Mouse (Mus musculus) forebrain, embryonic 15.5 days (tissue): ENCODE data around the gene Nlrc5. TPM values are rescaled to one million over a fixed set of nuclear protein-coding genes. Genes with fewer than 3 reads are reported as not detected.
"Not testable (repeated sequence)": the region's sequence is repeated elsewhere in the genome, so short reads cannot be mapped to it uniquely, and the experiment has no call there.

ENCODE experiments used
- ATAC-seq: fragments of 200-750 bp; cut with Nextera tagmentation; replicated peaks from 2 replicates; pipeline ENCODE4 v1.8.0; 2017; ENCODE audit warnings: mild to moderate bottlenecking, moderate TSS enrichment, moderate library complexity
- H3K27ac ChIP-seq: fragments of 300-500 bp; sonication (generic); replicated peaks from 2 replicates; pipeline ENCODE4 v1.5.1; 2015; ENCODE audit warnings: mild to moderate bottlenecking, inconsistent platforms
- H3K27me3 ChIP-seq: fragments of 300-500 bp; sonication (generic); 2 replicates; pipeline ENCODE4 v1.6.1; 2015; ENCODE audit warnings: inconsistent platforms
- H3K36me3 ChIP-seq: fragments of 300-500 bp; sonication (generic); 2 replicates; pipeline ENCODE4 v1.6.1; 2015; ENCODE audit warnings: mild to moderate bottlenecking, inconsistent platforms
- H3K4me1 ChIP-seq: fragments of 300-500 bp; sonication (generic); 2 replicates; pipeline ENCODE4 v1.6.1; 2015; ENCODE audit warnings: inconsistent platforms
- H3K4me2 ChIP-seq: fragments of 300-500 bp; sonication (generic); replicated peaks from 2 replicates; pipeline ENCODE4 v1.6.1; 2015; ENCODE audit warnings: mild to moderate bottlenecking, inconsistent platforms
- H3K4me3 ChIP-seq: fragments of 300-500 bp; sonication (generic); 2 replicates; pipeline ENCODE4 v1.5.1; 2015; ENCODE audit warnings: mild to moderate bottlenecking, inconsistent platforms
- H3K9ac ChIP-seq: fragments of 300-500 bp; sonication (generic); replicated peaks from 2 replicates; pipeline ENCODE4 v1.6.1; 2015; ENCODE audit warnings: mild to moderate bottlenecking, inconsistent platforms
- H3K9me3 ChIP-seq: fragments of 300-500 bp; sonication (generic); 2 replicates; pipeline ENCODE4 v1.6.1; 2016; ENCODE audit warnings: inconsistent platforms
- WGBS: fragments of 180-500 bp; shearing (Covaris S2); methylation state at CpG from one replicate; pipeline ENCODE4 v1.1.7; 2015; ENCODE audit warnings: mixed read lengths; 5-methylcytosine and 5-hydroxymethylcytosine counted together
- polyA plus RNA-seq: library from polyadenylated mRNA; unstranded; fragments of >200 nt; fragmentation: Nextera tagmentation; extraction: Ambion mirVana; gene quantifications from 2 replicates; pipeline ENCODE4 v1.2.1, GENCODE M21; 2015

The Nlrc5 gene
- polyA plus RNA-seq, 1 experiment from 2014 or later: 0.22 TPM

DNA sequence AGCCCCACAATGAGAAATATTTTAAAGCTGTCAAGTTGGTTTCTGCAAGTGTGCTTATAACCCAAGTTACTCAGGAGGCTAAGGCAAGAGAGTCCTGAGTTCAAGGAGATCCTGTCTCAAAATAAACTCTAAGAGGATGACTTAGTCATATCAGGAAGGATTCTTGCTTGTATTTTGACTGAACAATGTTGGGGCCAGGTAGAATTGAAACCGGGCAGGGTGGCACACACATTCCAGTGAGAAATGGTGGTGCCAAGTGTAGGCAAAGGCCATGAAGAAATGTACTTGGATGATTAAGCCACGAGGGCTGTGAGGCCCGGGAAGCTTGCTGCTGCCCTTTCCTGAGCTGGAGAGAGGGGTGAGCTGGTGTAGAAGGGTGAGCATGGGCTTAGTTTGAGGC is 13.0 kb downstream of the Nlrc5 start:
- Histone ChIP-seq H3K4me1 (no peaks in the 10 kb centered on the region), H3K4me3 (no peak overlapping the region), H3K27me3 (no peaks in the 10 kb centered on the region), H3K9me3 (no peaks in the 10 kb centered on the region), H3K9ac (no peak overlapping the region), H3K4me2 (no peak overlapping the region), H3K27ac (no peak overlapping the region), H3K36me3 (no peaks in the 10 kb centered on the region)
- WGBS: 87% methylated on average over 3 of the region's 3 CpGs
- no peak for ATAC-seq

DNA sequence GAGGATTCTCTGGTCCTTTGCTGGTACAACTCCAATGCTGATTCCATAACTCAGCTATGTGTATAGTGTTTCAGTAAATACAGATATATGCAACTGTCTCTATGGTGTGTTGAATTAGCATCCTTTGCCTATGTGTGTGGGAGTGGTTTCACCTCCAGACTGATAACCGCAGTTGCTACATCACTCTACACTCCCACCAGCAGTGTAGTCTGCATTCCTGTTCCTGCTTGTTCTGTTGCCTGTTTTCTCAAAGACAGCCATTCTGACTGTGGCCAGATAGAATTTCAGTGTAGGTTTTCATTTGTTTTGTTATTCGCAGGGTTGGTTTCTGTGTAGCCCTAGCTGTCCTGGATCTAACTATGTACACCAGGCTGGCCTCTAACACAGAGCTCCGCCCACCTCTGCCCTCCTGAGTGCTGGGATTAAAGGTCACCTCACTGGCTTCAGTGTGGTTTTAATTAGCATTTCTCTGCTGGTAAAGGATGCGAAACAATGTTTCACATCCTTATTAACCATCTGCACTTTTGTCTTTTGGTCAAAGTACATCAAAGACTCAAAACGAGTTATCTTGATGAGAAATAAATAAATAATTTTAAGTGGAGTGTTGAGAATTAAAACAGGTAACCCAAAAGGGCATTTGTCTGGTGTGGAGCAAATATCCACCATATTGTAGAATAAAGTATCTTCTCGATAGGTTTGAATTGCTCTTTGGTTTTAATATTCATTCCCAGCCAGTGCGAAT is 13.6 kb downstream of the Nlrc5 start:
- 81% methylated on average over 7 of the region's 7 CpGs for WGBS
- Histone ChIP-seq H3K9ac (no peak overlapping the region), H3K36me3 (no peaks in the 10 kb centered on the region), H3K27ac (no peak overlapping the region), H3K4me3 (no peak overlapping the region), H3K27me3 (no peaks in the 10 kb centered on the region), H3K4me2 (no peak overlapping the region), H3K9me3 (no peaks in the 10 kb centered on the region), H3K4me1 (no peaks in the 10 kb centered on the region)
- ATAC-seq: no peak

DNA sequence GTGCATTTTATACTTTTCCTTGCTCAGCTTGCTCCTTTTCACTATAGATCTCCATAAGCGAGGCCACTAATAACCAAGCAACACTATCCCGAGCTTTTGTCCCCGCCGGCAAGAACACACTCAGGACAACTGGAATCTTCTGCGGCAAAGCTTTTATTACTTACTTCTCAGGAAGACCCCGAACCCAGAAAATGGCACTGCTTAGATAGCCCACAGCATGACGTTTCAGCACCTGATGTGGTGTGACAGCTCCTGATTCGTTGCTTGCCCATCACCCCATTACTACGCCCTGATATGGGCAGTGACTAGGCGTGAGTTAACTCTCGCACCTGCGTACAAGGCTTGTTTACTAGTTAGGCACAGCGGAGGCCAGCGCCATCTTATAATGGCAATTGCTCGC is 18.8 kb downstream of the Nlrc5 start:
- H3K27ac ChIP-seq, ATAC-seq, H3K27me3 ChIP-seq, H3K36me3 ChIP-seq, H3K4me1 ChIP-seq, H3K4me3 ChIP-seq, H3K4me2 ChIP-seq, H3K9me3 ChIP-seq, H3K9ac ChIP-seq: not testable (repeated sequence)
- WGBS: 94% methylated on average over 15 of the region's 15 CpGs

DNA sequence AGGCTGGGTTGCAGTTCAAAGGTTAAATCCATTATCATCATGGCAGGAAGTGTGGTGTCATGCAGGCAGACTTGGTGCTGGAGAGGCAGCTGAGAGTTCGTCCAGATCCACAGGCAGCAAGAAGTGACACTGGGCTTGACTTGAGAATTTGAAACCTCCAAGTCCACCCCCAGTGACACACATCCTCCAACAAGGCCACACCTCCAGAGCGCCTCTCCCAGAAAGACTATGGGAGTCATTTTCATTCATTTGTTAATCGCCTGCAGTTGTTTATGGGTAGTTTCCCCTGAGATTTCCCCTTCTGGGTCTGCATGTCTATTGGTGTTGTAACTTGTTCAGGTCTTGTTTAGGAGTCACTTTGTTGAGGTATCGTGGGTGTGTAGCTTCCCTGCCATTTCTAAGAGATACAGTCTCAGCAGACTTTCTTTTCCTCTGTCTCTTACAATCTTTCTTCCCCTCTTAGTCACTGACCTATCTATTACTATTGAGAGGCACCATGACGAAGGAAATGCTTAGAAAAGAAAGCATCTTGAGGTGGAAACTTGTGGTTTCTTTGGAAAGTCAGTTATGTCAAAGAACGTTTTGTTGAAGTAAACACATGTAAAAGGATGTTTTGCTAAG is 19.8 kb downstream of the Nlrc5 start:
- Histone ChIP-seq H3K27ac (no peak overlapping the region), H3K9ac (no peak overlapping the region), H3K27me3 (no peaks in the 10 kb centered on the region), H3K9me3 (no peaks in the 10 kb centered on the region), H3K4me1 (no peaks in the 10 kb centered on the region), H3K4me2 (no peak overlapping the region), H3K4me3 (no peak overlapping the region), H3K36me3 (no peaks in the 10 kb centered on the region)
- no peak for ATAC-seq
- WGBS: 86% methylated on average over 6 of the region's 6 CpGs

DNA sequence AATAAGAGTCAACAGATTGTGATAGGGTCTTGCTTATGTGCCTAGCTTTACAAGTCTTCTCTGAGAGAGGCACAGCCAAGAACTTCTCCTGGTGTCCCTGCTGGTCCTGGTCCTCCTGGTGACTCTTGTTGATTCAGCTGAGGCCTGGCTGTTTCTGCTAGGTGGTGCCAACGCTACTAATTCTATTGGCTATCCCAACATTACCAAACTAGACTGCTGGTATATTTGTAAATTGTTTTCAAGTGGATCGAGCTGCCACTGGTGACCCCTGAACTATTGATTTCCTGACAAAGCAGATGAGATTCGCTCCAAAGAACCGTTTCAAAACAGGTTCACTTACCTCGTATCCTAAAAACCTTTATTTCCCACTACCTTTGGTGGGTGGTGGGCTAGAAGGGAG is 20.7 kb downstream of the Nlrc5 start:
- H3K36me3 ChIP-seq: no peaks in the 10 kb centered on the region
- ATAC-seq: no peak
- H3K4me3 ChIP-seq: no peak overlapping the region
- H3K4me2 ChIP-seq: no peak overlapping the region
- H3K27ac ChIP-seq: no peak overlapping the region
- no peaks in the 10 kb centered on the region for H3K9me3 ChIP-seq
- H3K4me1 ChIP-seq: no peaks in the 10 kb centered on the region
- H3K27me3 ChIP-seq: no peaks in the 10 kb centered on the region
- no peak overlapping the region for H3K9ac ChIP-seq
- WGBS: 88% methylated on average over 5 of the region's 5 CpGs

DNA sequence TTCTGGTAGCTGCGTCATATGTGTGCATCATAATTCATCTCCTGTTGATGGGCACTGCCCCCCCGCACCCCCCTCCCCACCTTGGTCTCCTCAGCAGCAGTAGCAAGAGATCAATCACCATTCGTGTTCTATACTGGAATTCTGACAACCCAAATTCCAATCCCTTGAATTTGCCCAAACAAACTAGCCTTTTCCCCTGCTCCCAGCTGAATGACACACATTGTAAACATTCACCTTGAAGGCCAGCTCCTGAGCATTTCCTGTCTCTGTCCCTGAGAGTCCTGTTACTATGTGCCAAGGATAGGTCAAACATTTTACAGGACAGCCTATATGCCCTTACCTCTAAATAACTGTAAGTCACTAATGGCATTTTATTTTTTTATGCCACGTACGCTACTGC is 21.9 kb downstream of the Nlrc5 start:
- no peak for ATAC-seq
- WGBS: 89% methylated on average over 5 of the region's 5 CpGs
- H3K9me3 ChIP-seq: no peaks in the 10 kb centered on the region
- H3K4me3 ChIP-seq: no peak overlapping the region
- no peak overlapping the region for H3K4me2 ChIP-seq
- no peaks in the 10 kb centered on the region for H3K36me3 ChIP-seq
- no peaks in the 10 kb centered on the region for H3K27me3 ChIP-seq
- no peak overlapping the region for H3K27ac ChIP-seq
- H3K4me1 ChIP-seq: no peaks in the 10 kb centered on the region
- H3K9ac ChIP-seq: no peak overlapping the region

DNA sequence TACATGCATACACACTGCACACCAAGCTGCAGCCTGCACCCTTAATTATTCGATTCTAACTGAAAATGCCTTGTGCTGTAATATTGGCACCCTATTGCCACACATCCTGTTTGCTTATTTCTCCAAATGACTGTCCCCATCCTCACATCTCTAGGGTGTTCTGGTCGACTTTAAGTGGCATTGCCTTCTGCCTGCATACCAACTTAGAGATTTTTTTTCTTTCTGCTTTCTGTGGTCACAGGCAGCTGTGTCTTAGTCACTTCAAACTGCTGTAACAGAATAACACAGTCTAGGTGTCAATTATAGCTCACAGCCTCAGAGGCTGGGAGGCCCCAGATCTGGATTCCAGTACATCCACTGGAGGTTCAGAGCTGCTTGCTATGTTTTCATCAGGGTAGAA is 24.4 kb downstream of the Nlrc5 start:
- Histone ChIP-seq H3K27me3 (no peaks in the 10 kb centered on the region), H3K27ac (no peak overlapping the region), H3K9me3 (no peaks in the 10 kb centered on the region), H3K4me1 (no peaks in the 10 kb centered on the region), H3K36me3 (no peaks in the 10 kb centered on the region), H3K4me2 (no peak overlapping the region), H3K9ac (no peak overlapping the region), H3K4me3 (no peak overlapping the region)
- no peak for ATAC-seq
- 77% methylated on average over 2 of the region's 2 CpGs for WGBS

DNA sequence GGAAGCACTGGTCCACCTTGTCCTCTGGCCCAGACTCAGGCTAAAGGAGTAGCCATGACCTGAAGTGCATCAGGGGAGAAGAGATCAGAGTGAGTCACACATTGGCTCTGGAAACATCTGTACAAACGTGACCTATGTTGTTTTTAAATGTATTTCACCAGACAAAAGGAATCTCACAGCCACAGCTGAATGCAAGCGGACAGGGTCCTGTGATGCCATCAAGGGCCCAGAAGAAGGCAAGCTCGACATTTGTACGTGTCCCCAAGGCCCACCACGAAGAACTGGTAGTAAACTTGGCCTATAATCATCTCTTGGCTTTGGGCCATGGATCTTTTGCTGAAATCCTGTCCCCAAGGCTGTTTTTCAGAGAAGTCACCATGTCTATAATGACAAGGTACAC is 35.5 kb downstream of the Nlrc5 start:
- WGBS: 77% methylated on average over 5 of the region's 5 CpGs
- Histone ChIP-seq H3K4me3 (no peak overlapping the region), H3K27ac (no peak overlapping the region), H3K9me3 (no peaks in the 10 kb centered on the region), H3K36me3 (no peaks in the 10 kb centered on the region), H3K4me2 (no peak overlapping the region), H3K27me3 (no peaks in the 10 kb centered on the region), H3K4me1 (no peaks in the 10 kb centered on the region), H3K9ac (no peak overlapping the region)
- ATAC-seq: no peak

DNA sequence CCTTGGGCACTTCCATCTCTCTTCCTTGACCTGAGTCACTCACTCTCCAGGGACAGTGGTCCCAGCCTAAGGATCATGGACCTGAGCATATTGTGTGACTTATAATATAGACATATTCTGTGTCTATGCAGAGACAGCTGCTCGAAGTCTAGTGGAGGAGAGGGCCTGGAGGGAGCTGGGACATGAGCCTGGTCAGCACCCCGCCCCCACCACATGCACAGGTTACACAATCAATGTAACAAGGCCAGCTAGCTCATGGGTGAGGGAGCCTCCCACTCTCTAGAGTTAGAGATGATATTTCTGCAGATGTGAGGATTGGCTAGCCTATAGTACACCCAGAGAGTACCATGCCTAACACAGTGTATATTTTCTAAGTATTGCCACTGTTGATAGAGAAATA is 36.6 kb downstream of the Nlrc5 start:
- ATAC-seq: no peak
- Histone ChIP-seq H3K36me3 (no peaks in the 10 kb centered on the region), H3K4me3 (no peak overlapping the region), H3K27ac (no peak overlapping the region), H3K9me3 (no peaks in the 10 kb centered on the region), H3K27me3 (no peaks in the 10 kb centered on the region), H3K9ac (no peak overlapping the region), H3K4me1 (no peaks in the 10 kb centered on the region), H3K4me2 (no peak overlapping the region)
- 67% methylated on average over 2 of the region's 2 CpGs for WGBS

DNA sequence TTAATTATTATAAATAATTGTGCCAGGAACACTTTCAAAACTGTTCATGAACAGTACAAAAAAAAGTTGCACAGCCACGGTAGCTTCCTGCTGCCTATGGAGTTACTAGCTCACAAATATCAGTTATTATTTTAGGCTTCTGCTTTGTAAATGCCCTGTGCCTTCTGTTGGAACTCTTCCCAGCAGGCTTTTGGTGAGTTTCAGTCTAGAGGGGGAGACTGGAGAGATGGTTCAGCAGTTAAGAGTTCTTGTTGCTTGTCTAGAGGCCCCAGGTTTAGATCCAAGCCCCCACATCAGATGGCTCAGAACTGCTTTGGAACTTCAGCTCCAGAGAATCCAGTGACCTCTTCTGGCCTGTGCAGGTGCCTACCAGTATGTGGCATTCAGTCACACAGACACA is 37.1 kb downstream of the Nlrc5 start:
- Histone ChIP-seq H3K9me3 (no peaks in the 10 kb centered on the region), H3K27ac (no peak overlapping the region), H3K9ac (no peak overlapping the region), H3K4me1 (no peaks in the 10 kb centered on the region), H3K4me2 (no peak overlapping the region), H3K4me3 (no peak overlapping the region), H3K27me3 (no peaks in the 10 kb centered on the region), H3K36me3 (no peaks in the 10 kb centered on the region)
- ATAC-seq: no peak
- 89% methylated on average over 1 of the region's 1 CpGs for WGBS

DNA sequence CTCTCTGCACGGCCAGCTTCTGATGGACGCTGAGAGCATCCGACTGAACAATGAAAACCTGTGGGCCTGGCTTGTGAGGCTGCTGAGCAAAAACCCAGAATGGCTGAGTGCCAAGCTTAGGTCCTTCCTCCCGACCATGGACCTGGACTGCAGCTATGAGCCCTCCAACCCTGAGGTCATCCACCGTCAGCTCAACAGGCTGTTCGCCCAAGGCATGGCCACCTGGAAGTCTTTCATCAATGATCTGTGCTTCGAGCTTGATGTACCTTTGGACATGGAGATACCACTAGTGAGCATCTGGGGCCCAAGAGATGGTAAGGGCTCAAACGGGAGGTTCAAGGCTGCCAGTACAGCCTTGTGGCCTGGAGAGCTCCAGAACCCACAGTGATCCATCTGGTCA is 38.6 kb downstream of the Nlrc5 start:
- no peak overlapping the region for H3K4me3 ChIP-seq
- no peaks in the 10 kb centered on the region for H3K36me3 ChIP-seq
- 86% methylated on average over 8 of the region's 8 CpGs for WGBS
- no peak overlapping the region for H3K4me2 ChIP-seq
- no peak overlapping the region for H3K27ac ChIP-seq
- no peaks in the 10 kb centered on the region for H3K9me3 ChIP-seq
- H3K27me3 ChIP-seq: no peaks in the 10 kb centered on the region
- ATAC-seq: no peak
- no peak overlapping the region for H3K9ac ChIP-seq
- H3K4me1 ChIP-seq: no peaks in the 10 kb centered on the region

DNA sequence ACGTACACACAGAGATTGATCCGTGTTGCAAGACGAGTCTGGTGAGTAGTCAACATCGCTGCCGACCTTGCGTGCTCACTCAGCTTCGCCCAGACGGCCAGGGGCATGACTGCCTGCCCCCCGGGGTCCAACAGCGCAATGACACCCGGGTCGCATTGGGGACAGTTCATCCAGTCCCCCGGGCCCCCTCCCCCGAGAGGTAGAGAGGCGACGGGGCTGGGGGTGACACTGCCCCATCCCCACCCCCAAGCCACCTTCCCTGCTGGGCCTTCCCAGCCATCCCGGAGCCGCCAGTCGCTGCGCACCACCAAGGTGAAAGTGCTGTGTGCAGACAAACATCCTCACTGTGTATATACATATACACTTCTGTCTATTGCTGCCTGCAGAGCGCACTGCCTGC is 39.3 kb downstream of the Nlrc5 start:
- Histone ChIP-seq H3K4me2 (no peak overlapping the region), H3K9me3 (no peaks in the 10 kb centered on the region), H3K27me3 (no peaks in the 10 kb centered on the region), H3K4me3 (no peak overlapping the region), H3K36me3 (no peaks in the 10 kb centered on the region), H3K9ac (no peak overlapping the region), H3K4me1 (no peaks in the 10 kb centered on the region), H3K27ac (no peak overlapping the region)
- 83% methylated on average over 21 of the region's 21 CpGs for WGBS
- ATAC-seq: no peak

DNA sequence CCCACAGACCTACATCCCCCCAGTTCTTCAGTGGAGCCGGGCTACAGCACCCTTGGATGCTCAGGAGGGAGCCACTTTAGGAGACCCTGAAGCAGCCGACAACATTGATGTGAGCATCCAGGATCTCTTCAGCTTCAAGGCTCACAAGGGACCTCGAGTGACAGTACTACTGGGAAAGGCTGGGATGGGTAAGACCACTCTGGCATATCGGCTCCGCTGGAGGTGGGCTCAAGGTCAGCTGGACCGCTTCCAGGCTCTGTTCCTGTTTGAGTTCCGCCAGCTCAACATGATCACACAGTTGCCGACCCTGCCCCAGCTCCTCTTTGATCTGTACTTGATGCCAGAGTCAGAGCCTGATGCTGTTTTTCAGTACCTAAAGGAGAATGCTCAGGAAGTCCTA is 41.6 kb downstream of the Nlrc5 start:
- Histone ChIP-seq H3K9ac (no peak overlapping the region), H3K4me2 (no peak overlapping the region), H3K4me1 (no peaks in the 10 kb centered on the region), H3K27me3 (no peaks in the 10 kb centered on the region), H3K27ac (no peak overlapping the region), H3K4me3 (no peak overlapping the region), H3K36me3 (no peaks in the 10 kb centered on the region), H3K9me3 (no peaks in the 10 kb centered on the region)
- ATAC-seq: no peak
- WGBS: 79% methylated on average over 8 of the region's 8 CpGs
